Mouse (Mus musculus) T-helper 1 cell (primary cell): ENCODE measurements around the gene Ctnnd2.

Experiments
- in situ Hi-C: fragments of 300-600 bp; cut with MboI, MseI; formaldehyde crosslinking; loops from one replicate; pipeline ENCODE4 v1.15.1; 2025; ENCODE audit warnings: high pct_unique_total_duplicates

Ctnnd2 gene

GRCm38 (mm10) chr15:30240881-30241280 is 68.5 kb downstream of the Ctnnd2 start:
- in situ Hi-C loops = no loop called here

GRCm38 (mm10) chr15:30268822-30269221 is 96.4 kb downstream of the Ctnnd2 start:
- in situ Hi-C loops = no loop called here

- in situ Hi-C loops = no loop called here
Observed at GRCm38 (mm10) chr15:30271141-30271572, 98.8 kb downstream of the Ctnnd2 start.

- in situ Hi-C loops = no loop called here
Observed at GRCm38 (mm10) chr15:30272326-30272725, 99.9 kb downstream of the Ctnnd2 start.

- in situ Hi-C loops = no loop called here
Observed at GRCm38 (mm10) chr15:30275721-30276120, 103.3 kb downstream of the Ctnnd2 start.

DNA sequence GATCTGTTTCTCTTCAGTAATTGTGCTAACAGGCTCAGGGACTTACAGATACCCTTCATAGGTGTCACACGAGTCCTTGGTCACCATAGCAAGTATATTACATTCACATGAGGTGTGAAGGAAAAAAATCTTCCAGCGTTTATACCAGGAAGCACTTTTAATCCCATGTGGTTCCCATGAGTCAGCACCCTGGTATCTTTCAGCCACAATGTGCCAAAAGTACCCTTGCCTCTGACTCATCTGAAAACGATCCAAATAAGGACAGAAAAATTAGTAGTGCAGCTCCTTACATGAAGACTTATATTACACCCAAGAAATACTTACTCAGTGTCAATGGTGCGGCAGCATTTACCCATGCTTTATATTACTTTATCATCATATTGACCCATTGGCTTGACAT is 104.3 kb downstream of the Ctnnd2 start:
- in situ Hi-C loops = no loop called here

DNA sequence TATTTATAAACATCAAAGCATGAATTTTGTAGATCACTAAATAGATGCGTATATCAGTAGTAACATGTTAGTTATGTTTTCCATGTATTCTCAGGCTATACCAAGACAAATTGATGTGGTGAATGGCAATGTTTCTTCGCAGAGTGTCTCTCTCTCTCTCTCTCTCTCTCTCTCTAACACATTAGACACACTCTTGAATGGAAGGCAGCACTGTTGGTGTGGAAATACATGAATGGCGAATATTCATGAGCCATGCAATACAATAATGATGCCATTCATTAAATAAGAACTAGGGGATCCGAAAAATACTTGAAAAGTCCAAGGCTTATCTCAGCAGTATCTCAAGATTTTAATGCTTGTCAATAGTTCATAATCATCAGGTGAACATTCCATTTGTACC is 106.2 kb downstream of the Ctnnd2 start:
- in situ Hi-C loops = no loop called here

GRCm38 (mm10) chr15:30285572-30286244 is 113.3 kb downstream of the Ctnnd2 start:
- in situ Hi-C loops = no loop called here

DNA sequence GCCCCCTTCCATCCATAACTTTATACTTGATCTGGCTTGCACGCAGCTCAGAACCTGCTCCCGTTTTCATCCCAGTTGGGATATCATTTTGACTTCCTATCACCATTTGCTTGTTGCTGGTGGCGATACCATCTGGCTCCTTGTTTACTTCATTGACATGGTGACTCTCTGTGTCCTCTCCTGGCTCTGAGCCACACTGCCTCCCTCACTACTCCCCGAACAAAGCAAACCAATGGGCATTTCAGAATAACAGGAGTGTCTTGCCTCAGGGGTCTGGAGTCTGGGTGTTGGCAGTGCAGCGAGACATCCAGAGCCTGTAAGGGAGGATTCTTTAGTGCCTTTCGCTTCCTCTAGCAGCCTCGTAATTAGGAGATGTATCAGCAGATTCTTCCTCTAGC is 113.9 kb downstream of the Ctnnd2 start:
- in situ Hi-C loops = no loop called here

- in situ Hi-C loops = no loop called here
Observed at GRCm38 (mm10) chr15:30302824-30303223, 130.4 kb downstream of the Ctnnd2 start.

DNA sequence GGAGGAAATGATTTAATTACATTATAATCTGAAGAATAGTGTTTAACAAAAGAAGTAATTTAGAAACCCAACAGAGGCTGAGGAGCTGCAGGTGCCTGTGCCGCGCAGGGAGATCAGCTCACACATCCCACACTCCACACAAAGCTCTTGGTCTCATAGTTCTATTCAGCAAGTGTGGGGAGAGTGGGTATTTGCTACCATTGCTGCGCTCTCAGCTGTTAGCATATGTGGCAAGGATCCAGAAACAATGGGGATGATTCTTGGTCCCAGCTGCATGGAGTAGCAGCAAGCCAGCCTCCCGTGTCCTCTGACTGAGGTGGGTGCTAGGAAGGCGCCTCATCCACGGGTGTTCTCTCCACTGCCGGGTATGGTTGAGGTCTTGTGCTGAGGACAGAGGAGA is 134.0 kb downstream of the Ctnnd2 start:
- in situ Hi-C loops = no loop called here

DNA sequence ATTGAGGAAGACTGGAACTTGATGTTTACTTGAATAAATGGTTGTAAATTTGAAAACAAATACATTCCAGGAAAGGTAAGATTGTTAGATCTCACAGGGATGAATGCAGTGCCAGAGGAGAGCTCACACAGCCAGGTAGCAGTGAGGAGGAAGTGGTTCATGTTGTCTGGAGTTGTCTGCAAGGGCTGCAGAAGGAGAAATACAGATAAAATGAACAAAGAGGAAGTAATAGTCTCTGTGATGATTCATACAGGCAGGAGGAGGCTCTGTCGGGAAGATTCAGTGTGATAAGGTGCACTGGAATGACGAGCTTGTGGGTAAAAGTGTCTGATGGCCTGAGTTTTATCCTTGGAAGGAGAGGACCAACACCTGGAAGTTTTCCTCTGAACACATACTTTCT is 150.2 kb downstream of the Ctnnd2 start:
- in situ Hi-C loops = no loop called here

- in situ Hi-C loops = no loop called here
Observed at GRCm38 (mm10) chr15:30333336-30334310, 161.2 kb downstream of the Ctnnd2 start.

DNA sequence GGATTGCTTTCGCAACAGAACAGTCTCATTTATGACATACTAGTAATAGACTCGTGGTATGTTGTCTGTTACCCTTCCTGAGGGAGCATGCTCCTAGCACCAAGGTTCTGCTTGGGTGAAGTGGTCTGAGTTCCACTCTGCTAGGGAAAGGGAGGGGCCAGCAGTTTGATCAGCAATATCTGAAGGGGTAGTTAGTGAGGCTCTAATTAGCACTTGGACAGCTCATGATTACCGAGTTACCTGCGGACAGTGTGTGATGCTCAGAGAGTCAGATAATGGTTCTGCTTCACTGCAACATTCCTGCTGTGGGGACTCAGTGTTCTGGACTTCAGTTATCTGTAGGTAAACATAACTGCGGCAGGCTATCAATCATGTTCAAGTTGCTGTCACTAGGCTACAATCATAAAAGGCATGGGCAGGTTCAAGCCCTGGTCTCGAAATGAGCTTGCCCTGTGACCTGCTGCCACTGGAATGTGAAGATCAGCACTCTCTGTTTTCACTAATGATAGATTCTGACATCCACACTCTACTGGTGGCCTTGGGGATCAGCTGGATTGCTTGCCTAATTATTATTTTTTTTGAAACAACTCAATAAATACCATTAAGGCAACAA is 166.3 kb downstream of the Ctnnd2 start:
- in situ Hi-C loops = no loop called here

DNA sequence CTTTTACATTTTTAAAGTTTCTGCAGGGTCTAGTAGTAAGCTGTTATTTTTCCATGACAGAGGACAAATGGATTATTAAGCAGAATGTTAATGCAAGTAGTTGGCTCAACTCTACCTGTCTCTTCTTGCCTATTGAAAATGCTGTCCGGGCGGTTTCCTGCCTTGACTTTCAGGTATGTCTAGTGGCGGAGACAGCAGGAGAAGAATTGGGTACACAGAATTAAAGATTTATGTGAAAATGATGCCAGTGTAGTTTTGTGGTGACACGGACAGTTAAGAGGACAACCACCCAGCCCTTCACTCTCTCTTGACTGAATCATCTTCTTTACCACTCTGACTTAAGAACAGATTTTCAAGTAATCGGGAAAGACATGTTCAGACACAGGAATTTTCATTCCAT is 173.4 kb downstream of the Ctnnd2 start:
- in situ Hi-C loops = no loop called here

DNA sequence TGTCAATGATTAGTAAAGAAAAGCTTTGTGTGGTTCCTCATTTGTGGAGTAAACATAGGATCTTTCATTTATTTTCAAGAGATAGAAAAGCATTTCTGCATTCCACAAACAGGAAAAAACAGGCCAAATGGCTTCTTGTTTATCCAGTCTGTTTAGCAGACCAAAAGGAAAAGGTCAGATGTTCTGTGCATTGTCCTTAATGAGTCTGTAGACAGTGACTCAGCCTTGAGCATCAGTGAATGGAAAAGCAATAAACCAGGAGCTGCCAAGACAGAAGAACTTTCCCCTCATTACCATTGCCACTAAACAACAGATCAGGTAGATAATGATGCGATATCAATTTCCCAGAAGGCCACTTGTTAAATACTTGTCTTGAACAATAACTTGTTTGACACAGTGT is 192.1 kb downstream of the Ctnnd2 start:
- in situ Hi-C loops = no loop called here

GRCm38 (mm10) chr15:30369997-30370396 is 197.6 kb downstream of the Ctnnd2 start:
- in situ Hi-C loops = loop anchor here (10.0 kb wide), 1 partner anchor 1505 kb away; no protein-coding TSS in a partner anchor

DNA sequence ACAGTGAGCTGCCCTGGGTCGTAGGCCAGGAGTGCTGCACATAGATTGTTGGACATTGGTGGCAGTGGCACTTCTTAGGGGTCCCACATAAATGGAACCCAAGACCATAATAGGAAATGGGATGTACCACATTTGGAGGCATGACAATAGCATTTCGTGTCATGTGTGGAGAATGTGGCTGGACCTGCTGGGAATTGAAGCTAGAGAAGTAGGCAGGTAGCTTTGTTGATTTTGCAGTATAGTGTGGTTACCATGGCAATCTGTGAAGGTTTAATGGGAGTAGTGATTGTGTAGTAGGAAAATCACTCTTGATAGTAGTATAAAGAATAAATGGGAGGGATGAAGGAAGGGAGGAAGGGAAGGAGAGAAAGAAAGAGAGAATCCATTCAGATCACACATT is 198.8 kb downstream of the Ctnnd2 start:
- in situ Hi-C loops = loop anchor here (10.0 kb wide), 1 partner anchor 1504 kb away; no protein-coding TSS in a partner anchor

DNA sequence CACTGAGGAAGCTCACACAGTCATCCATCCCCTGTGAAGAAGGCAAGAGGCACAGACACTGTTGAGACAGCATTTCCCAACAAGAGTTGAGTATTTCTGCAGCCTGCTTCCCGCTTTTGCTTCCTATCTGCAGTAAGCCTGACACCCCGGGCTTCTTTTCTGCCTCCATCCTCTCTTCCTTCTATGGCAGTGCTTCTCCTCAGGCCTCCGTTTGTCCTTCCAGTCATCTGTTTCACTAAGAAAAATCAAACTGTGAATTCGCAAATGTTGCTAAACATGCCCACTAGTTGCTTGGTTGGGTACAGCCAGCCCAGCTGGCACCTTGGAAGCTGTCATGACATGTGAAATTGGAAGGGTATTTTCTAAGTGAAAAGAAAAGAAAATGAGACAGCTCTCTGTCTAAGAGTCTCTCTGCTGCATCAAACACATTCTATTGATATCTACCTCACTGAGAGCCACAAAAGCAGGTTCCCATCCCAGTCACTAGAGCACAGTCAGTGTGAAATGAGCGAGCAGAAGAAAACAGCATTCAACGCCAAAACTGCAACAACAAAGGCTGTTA is 201.3 kb downstream of the Ctnnd2 start:
- in situ Hi-C loops = loop anchor here (10.0 kb wide), 1 partner anchor 1501 kb away; no protein-coding TSS in a partner anchor

DNA sequence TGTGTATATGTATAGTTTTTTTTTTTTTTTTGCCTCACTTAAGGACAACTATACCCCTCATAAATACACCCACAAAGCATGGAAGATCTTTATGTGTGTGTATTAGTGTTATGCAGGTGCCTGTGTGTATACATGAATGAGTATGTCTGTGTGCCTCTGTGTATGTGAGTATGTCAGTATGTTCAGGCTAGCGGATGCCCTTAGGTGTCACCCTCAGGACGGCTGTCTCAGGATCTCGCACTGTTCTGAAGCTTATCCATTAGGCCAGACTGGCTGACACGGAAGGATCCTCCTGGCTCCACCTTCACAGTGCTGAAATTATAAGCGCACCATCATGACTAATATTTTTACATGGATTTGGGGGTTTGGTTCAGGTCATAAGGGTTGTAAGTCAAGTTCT is 202.5 kb downstream of the Ctnnd2 start:
- in situ Hi-C loops = loop anchor here (10.0 kb wide), 1 partner anchor 1500 kb away; no protein-coding TSS in a partner anchor

DNA sequence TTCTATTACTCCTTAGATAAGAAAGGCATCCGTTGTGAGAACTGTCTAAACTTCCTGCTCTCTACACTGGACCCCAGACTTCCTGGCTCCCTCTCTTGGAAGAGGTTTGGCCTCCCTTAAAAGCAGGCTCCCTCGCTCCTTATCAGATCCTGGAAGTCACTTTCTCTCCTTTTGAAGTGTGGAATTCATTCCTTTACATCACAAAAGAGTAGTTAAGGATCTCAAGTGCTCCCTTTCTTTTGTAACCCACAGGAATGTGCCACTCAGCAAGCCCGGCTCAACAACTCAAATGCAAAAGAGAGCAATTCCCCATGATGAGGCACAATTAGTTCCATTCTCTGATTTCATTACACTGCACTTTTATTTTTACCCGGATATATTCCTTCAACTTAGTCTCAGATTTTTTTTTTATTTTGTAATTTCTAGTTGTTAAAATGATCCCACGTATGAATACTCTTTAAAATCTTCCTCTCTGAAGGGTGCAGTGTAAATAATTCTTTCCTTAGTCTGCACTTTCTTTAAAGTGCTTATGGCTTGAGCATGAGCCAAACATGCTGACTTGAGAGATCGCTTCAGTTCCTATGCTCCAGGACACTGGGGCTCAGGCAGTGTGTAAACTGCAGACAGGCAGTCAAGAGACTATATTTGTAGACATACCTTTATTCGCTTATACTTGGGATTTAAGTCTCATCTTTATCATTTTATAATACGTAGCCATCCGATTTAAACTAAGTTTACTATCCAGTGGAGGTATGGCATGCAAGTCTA is 210.9 kb downstream of the Ctnnd2 start:
- in situ Hi-C loops = no loop called here
